Mouse (Mus musculus) lung, adult 2 months (tissue): Measurements from ENCODE around the gene Tkfc.

Experiments used
- CTCF ChIP-seq: fragments of 200-500 bp; IDR thresholded peaks from 2 replicates; pipeline ENCODE4 v1.5.1; 2011; ENCODE audit warnings: mild to moderate bottlenecking, low read length, control low read depth; ENCODE audit not compliant: insufficient read depth
- POLR2A ChIP-seq: fragments of 200-500 bp; IDR thresholded peaks from 2 replicates; pipeline ENCODE4 v1.6.1; 2011; ENCODE audit warnings: low read depth, mild to moderate bottlenecking, control low read depth, low read length, borderline replicate concordance; ENCODE audit errors: extremely low read depth

DNA sequence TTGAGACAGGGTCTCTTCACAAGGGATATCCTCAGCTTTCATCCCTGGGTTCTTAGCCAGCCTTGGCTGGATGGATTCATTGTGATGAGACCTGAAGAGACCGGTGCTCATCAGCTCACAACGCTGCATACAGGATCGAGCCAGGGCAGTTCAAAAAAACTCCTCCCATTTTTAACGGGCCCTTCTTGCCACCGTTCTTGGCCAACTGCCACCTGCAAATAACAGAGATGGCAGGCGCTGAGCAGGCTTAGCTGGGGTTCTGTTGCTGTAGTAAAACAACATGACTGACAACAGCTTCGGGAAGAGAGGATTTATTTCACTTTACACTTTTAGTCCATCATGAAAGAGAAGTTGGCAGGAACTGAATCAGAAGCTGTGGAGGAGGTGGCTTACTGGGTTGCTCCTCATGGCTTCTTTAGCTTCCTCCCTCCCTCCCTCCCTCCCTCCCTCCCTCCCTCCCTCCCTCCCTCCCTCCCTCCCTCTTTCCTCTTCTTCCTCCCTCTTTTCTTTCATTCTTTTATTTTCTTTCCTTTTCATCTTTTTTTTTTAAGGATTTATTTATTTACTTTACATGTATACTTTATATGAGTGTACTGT, 21.8 kb downstream of the Tkfc start:
- TF ChIP-seq CTCF, result no peak
- no peak for TF ChIP-seq POLR2A
